ENCODE assay signal across 8 mouse cellular contexts in genomic region chr6:88152127-88152705, GRCm38 (mm10). TPM values are rescaled to one million over a fixed set of nuclear protein-coding genes. Genes with fewer than 3 reads are reported as not detected.
DNase-seq lines count a peak whose midpoint lies in the region; ATAC-seq lines count a peak whose summit lies in the region.

No protein-coding gene starts in this region.

- 0 out of 2 replicates have a peak overlapping the region, but pooled peaks have one; percentile 2 for H3K4me3 ChIP-seq in brown adipose tissue, adult 24 weeks (ENCODE audit: insufficient read depth, low read depth, low read length)
- no peak overlapping the region for H3K4me3 ChIP-seq in heart, embryonic 13.5 days
- no peak overlapping the region for H3K4me3 ChIP-seq in hindbrain, embryonic 16.5 days (ENCODE audit: low read length)

- no peaks in the 10 kb centered on the region for H3K9me3 ChIP-seq in heart, embryonic 13.5 days
- H3K9me3 ChIP-seq in hindbrain, embryonic 16.5 days (ENCODE audit: control insufficient read depth, low read length) = no peaks in the 10 kb centered on the region

- H3K36me3 ChIP-seq in heart, embryonic 13.5 days = no peaks in the 10 kb centered on the region
- H3K36me3 ChIP-seq in hindbrain, embryonic 16.5 days (ENCODE audit: control insufficient read depth, insufficient read depth, low read length) = no peaks in the 10 kb centered on the region

- no peak overlapping the region for H3K27ac ChIP-seq in brown adipose tissue, adult 24 weeks (replicated peaks; ENCODE audit: low read depth, low read length)
- peak overlapping the region; percentile 53 for H3K27ac ChIP-seq in heart, embryonic 13.5 days (replicated peaks)
- H3K27ac ChIP-seq in hindbrain, embryonic 16.5 days (ENCODE audit: low read depth, low read length) = no peak overlapping the region

- H3K4me2 ChIP-seq in heart, embryonic 13.5 days = peak overlapping the region; percentile 18
- no peak overlapping the region for H3K4me2 ChIP-seq in hindbrain, embryonic 16.5 days (ENCODE audit: low read length)

- peaks cover 19% of the 10 kb centered on the region; the same call in 1 of the 2 replicates for H3K27me3 ChIP-seq in heart, embryonic 13.5 days (replicated peaks)
- H3K27me3 ChIP-seq in hindbrain, embryonic 16.5 days (replicated peaks; ENCODE audit: control insufficient read depth, insufficient read depth, low read length) = no peaks in the 10 kb centered on the region

- DNase-seq in kidney, postnatal 25 days = peak; percentile 79 to 88
- peak; percentile 85 for DNase-seq in lung, postnatal 14 days
- no peak for DNase-seq in B cell, adult 2 months
- no peak for DNase-seq in right cerebral cortex, postnatal 14 days
- DNase-seq in cerebellum, postnatal 25 days = no peak

- ATAC-seq in heart, embryonic 13.5 days (ENCODE audit: extremely low read depth, insufficient number of reproducible peaks, low FRiP score, low TSS enrichment) = peak; percentile 28; the same call in 1 of the 2 replicates
- no peak for ATAC-seq in hindbrain, embryonic 16.5 days

- WGBS in heart, embryonic 13.5 days = 67% methylated on average over 14 of the region's 14 CpGs
- WGBS in hindbrain, embryonic 16.5 days = 83% methylated on average over 14 of the region's 14 CpGs

- 0 out of 2 replicates have a peak overlapping the region, but pooled peaks have one; percentile 2 for H3K9ac ChIP-seq in heart, embryonic 13.5 days
- no peak overlapping the region for H3K9ac ChIP-seq in hindbrain, embryonic 16.5 days (ENCODE audit: low read depth, low read length)

- peaks cover under 1% of the 10 kb centered on the region; the same call in 1 of the 2 replicates for H3K4me1 ChIP-seq in brown adipose tissue, adult 24 weeks (ENCODE audit: control insufficient read depth, insufficient read depth, insufficient read length, low read length)
- H3K4me1 ChIP-seq in heart, embryonic 13.5 days = peaks cover 9% of the 10 kb centered on the region; the same call in 1 of the 2 replicates
- no peaks in the 10 kb centered on the region for H3K4me1 ChIP-seq in hindbrain, embryonic 16.5 days (ENCODE audit: control insufficient read depth, insufficient read depth, low read depth, low read length)

RNA-seq across cellular contexts. Expression of gene Gata2, which starts 41.5 kb away (rescaled TPM):
- polyA plus RNA-seq in brown adipose tissue, adult 24 weeks (2012; ENCODE audit: insufficient read depth, insufficient read length, missing spikeins) = 4.7 and 7.0 TPM in 2 replicates
- 14.3 and 17.6 TPM in 2 replicates for polyA plus RNA-seq in heart, embryonic 13.5 days (2015; fragmentation: Nextera tagmentation; extraction: Ambion mirVana)
- 14.1 and 18.0 TPM in 2 replicates for polyA plus RNA-seq in hindbrain, embryonic 16.5 days (2015; fragmentation: Nextera tagmentation; extraction: Ambion mirVana)

Comparison
In these comparisons a context has a peak if more than half of its experiments do, and no peak if none do; other contexts are left out.
1. DNase-seq: peak in kidney, postnatal 25 days (2 of 2) and lung, postnatal 14 days (single experiment); none in B cell, adult 2 months (0 of 2), right cerebral cortex, postnatal 14 days (single experiment) and cerebellum, postnatal 25 days (0 of 2).